Mouse (Mus musculus) heart, embryonic 14.5 days (tissue): ENCODE results near the gene Gabbr2. TPM values are rescaled to one million over a fixed set of nuclear protein-coding genes. Genes with fewer than 3 reads are reported as not detected.

Experiments used
- ATAC-seq: fragments of 200-750 bp; cut with Nextera tagmentation; 2 replicates; pipeline ENCODE4 v1.8.0; 2017; ENCODE audit warnings: low read depth, moderate TSS enrichment; ENCODE audit not compliant: insufficient number of reproducible peaks, insufficient read depth, low FRiP score
- H3K27ac ChIP-seq, 2 experiments: fragments of 200-500 bp in 1 of 2; fragments of 300-500 bp in 1 of 2; sonication (generic) in 1 of 2; replicated peaks in 1 of 2; 2 replicates each; pipeline ENCODE4 v1.5.1; 2012 to 2014; ENCODE audit warnings: low read depth in 2 of 2, low read length in 2 of 2, control low read depth in 1 of 2, mild to moderate bottlenecking in 1 of 2, mixed read lengths in 1 of 2; ENCODE audit not compliant: control insufficient read depth in 1 of 2, insufficient read depth in 1 of 2
- H3K27me3 ChIP-seq: fragments of 300-500 bp; sonication (generic); 2 replicates; pipeline ENCODE4 v1.6.1; 2014; ENCODE audit warnings: mild to moderate bottlenecking, low read length, control low read depth; ENCODE audit not compliant: control insufficient read depth, insufficient read depth
- H3K36me3 ChIP-seq: fragments of 300-500 bp; sonication (generic); 2 replicates; pipeline ENCODE4 v1.6.1; 2014; ENCODE audit warnings: mild to moderate bottlenecking, control low read depth, low read length, mixed read lengths; ENCODE audit not compliant: control insufficient read depth, insufficient read depth
- H3K4me1 ChIP-seq, 2 experiments: fragments of 200-500 bp in 1 of 2; fragments of 300-500 bp in 1 of 2; sonication (generic) in 1 of 2; 2 replicates each; pipeline ENCODE4 v1.6.1; 2012 to 2014; ENCODE audit warnings: low read length in 2 of 2, control low read depth in 1 of 2, mixed read lengths in 1 of 2; ENCODE audit not compliant: control insufficient read depth in 2 of 2, insufficient read depth in 2 of 2
- H3K4me2 ChIP-seq: fragments of 300-500 bp; sonication (generic); 2 replicates; pipeline ENCODE4 v1.6.1; 2014; ENCODE audit warnings: mild to moderate bottlenecking, low read length
- H3K4me3 ChIP-seq, 2 experiments: fragments of 200-500 bp in 1 of 2; fragments of 300-500 bp in 1 of 2; sonication (generic) in 1 of 2; 2 replicates each; pipeline ENCODE4 v1.5.1; 2012 to 2014; ENCODE audit warnings: low read length in 2 of 2, mild to moderate bottlenecking in 2 of 2, control low read depth in 1 of 2, low read depth in 1 of 2, moderate library complexity in 1 of 2; ENCODE audit not compliant: control insufficient read depth in 1 of 2, insufficient read depth in 1 of 2
- H3K9ac ChIP-seq: fragments of 300-500 bp; sonication (generic); 2 replicates; pipeline ENCODE4 v1.6.1; 2014; ENCODE audit warnings: mild to moderate bottlenecking, low read length
- H3K9me3 ChIP-seq: fragments of 300-500 bp; sonication (generic); 2 replicates; pipeline ENCODE4 v1.6.1; 2016; ENCODE audit warnings: low read length, control low read depth; ENCODE audit not compliant: control insufficient read depth
- WGBS: fragments of 180-500 bp; shearing (Covaris S2); extraction: QIAGEN DNeasy Blood & Tissue Kit; methylation state at CpG from one replicate; pipeline ENCODE4 v1.1.7; 2014; 5-methylcytosine and 5-hydroxymethylcytosine counted together
- polyA plus RNA-seq: library from polyadenylated mRNA; unstranded; fragments of >200 nt; fragmentation: Nextera tagmentation; extraction: Ambion mirVana; gene quantifications from 2 replicates; pipeline ENCODE4 v1.2.1, GENCODE M21; 2014

Gene Gabbr2
- polyA plus RNA-seq, 1 experiment from 2014 or later, result 0.08 TPM

GRCm38 (mm10) chr4:46835064-46835463 lies 156.6 kb downstream of the Gabbr2 start:
- no peak for ATAC-seq
- 92% methylated on average over 14 of the region's 14 CpGs for WGBS
- Histone ChIP-seq H3K9me3 (no peaks in the 10 kb centered on the region), H3K4me2 (no peak overlapping the region), H3K9ac (no peak overlapping the region), H3K4me3 (no peak overlapping the region), H3K27ac (no peak overlapping the region), H3K36me3 (no peaks in the 10 kb centered on the region), H3K27me3 (no peaks in the 10 kb centered on the region), H3K4me1 (no peaks in the 10 kb centered on the region)

- Histone ChIP-seq H3K27ac (no peak overlapping the region), H3K27me3 (no peaks in the 10 kb centered on the region), H3K4me2 (no peak overlapping the region), H3K36me3 (no peaks in the 10 kb centered on the region), H3K4me1 (no peaks in the 10 kb centered on the region; a peak in 1 of 4 replicates), H3K9ac (no peak overlapping the region), H3K4me3 (no peak overlapping the region), H3K9me3 (no peaks in the 10 kb centered on the region)
- no peak for ATAC-seq
- WGBS, result 48% methylated on average over 12 of the region's 12 CpGs
Measured at GRCm38 (mm10) chr4:46832834-46833544, 158.7 kb downstream of the Gabbr2 start.

GRCm38 (mm10) chr4:46829656-46830055 lies 162.0 kb downstream of the Gabbr2 start:
- no peak overlapping the region for H3K27ac ChIP-seq
- no peak overlapping the region for H3K9ac ChIP-seq
- no peaks in the 10 kb centered on the region for H3K9me3 ChIP-seq
- H3K27me3 ChIP-seq, result no peaks in the 10 kb centered on the region
- no peak overlapping the region for H3K4me3 ChIP-seq
- no peaks in the 10 kb centered on the region for H3K36me3 ChIP-seq
- H3K4me1 ChIP-seq, result no peaks in the 10 kb centered on the region; a peak in 1 of 4 replicates
- no peak for ATAC-seq
- WGBS, result 49% methylated on average over 2 of the region's 2 CpGs
- H3K4me2 ChIP-seq, result no peak overlapping the region

GRCm38 (mm10) chr4:46828141-46828571 lies 163.5 kb downstream of the Gabbr2 start:
- ATAC-seq, result no peak
- Histone ChIP-seq H3K9me3 (no peaks in the 10 kb centered on the region), H3K4me2 (no peak overlapping the region), H3K27me3 (no peaks in the 10 kb centered on the region), H3K9ac (no peak overlapping the region), H3K4me1 (peaks cover 3 to 4% of the 10 kb centered on the region in 2 experiments; a peak in 1 of 4 replicates), H3K27ac (no peak overlapping the region), H3K36me3 (no peaks in the 10 kb centered on the region), H3K4me3 (no peak overlapping the region)
- 74% methylated on average over 5 of the region's 5 CpGs for WGBS

- Histone ChIP-seq H3K9me3 (no peaks in the 10 kb centered on the region), H3K4me2 (no peak overlapping the region), H3K27ac (no peak overlapping the region), H3K27me3 (no peaks in the 10 kb centered on the region), H3K36me3 (no peaks in the 10 kb centered on the region), H3K9ac (no peak overlapping the region), H3K4me1 (peaks cover 3 to 4% of the 10 kb centered on the region in 2 experiments; a peak in 1 of 4 replicates), H3K4me3 (no peak overlapping the region)
- WGBS, result 48% methylated on average over 9 of the region's 9 CpGs
- no peak for ATAC-seq
Measured at GRCm38 (mm10) chr4:46827471-46827870, 164.2 kb downstream of the Gabbr2 start.

- H3K4me1 ChIP-seq, result peaks cover 3 to 4% of the 10 kb centered on the region in 2 experiments; a peak in 1 of 4 replicates
- ATAC-seq, result no peak
- no peaks in the 10 kb centered on the region for H3K9me3 ChIP-seq
- no peaks in the 10 kb centered on the region for H3K36me3 ChIP-seq
- H3K4me2 ChIP-seq, result no peak overlapping the region
- no peak overlapping the region for H3K4me3 ChIP-seq
- no peak overlapping the region for H3K27ac ChIP-seq
- no peak overlapping the region for H3K9ac ChIP-seq
- 72% methylated on average over 10 of the region's 10 CpGs for WGBS
- no peaks in the 10 kb centered on the region for H3K27me3 ChIP-seq
Measured at GRCm38 (mm10) chr4:46825846-46826529, 165.7 kb downstream of the Gabbr2 start.

GRCm38 (mm10) chr4:46823738-46824137 lies 167.9 kb downstream of the Gabbr2 start:
- Histone ChIP-seq H3K9me3 (no peaks in the 10 kb centered on the region), H3K4me3 (no peak overlapping the region), H3K4me2 (no peak overlapping the region), H3K27ac (no peak overlapping the region), H3K4me1 (peaks cover 3 to 4% of the 10 kb centered on the region in 2 experiments; a peak in 1 of 4 replicates), H3K27me3 (no peaks in the 10 kb centered on the region), H3K36me3 (no peaks in the 10 kb centered on the region), H3K9ac (no peak overlapping the region)
- WGBS, result 62% methylated on average over 14 of the region's 14 CpGs
- ATAC-seq, result no peak
